Mouse (Mus musculus) MEL (cell line): ENCODE data around the gene Alad. TPM values are rescaled to one million over a fixed set of nuclear protein-coding genes. Genes with fewer than 3 reads are reported as not detected.

ENCODE experiments used
- DNase-seq: peaks from one replicate; pipeline ENCODE4 v3.0.0; 2011; ENCODE audit warnings: low read depth, low spot score
- H3K27ac ChIP-seq: 2 replicates; pipeline ENCODE4 v1.5.1; 2012; ENCODE audit warnings: low read depth, mild to moderate bottlenecking, control low read depth, low read length, moderate library complexity; ENCODE audit not compliant: control insufficient read depth
- H3K27me3 ChIP-seq, 2 experiments: fragments of 150-350 bp in 1 of 2; sonication (generic) in 1 of 2; 2 replicates each; pipeline ENCODE4 v1.6.1; 2012; ENCODE audit warnings: low read length in 2 of 2, mild to moderate bottlenecking in 2 of 2, improper control_type of control experiment in 1 of 2, moderate library complexity in 1 of 2; ENCODE audit not compliant: insufficient read depth in 2 of 2, control insufficient read depth in 1 of 2
- H3K36me3 ChIP-seq, 2 experiments: 2 replicates each; pipeline ENCODE4 v1.6.1; 2012 to 2014; ENCODE audit warnings: low read length in 2 of 2, improper control_type of control experiment in 1 of 2, inconsistent platforms in 1 of 2, mild to moderate bottlenecking in 1 of 2; ENCODE audit not compliant: insufficient read depth in 2 of 2, control insufficient read depth in 1 of 2
- H3K4me1 ChIP-seq, 2 experiments: fragments of 150-350 bp in 1 of 2; sonication (generic) in 1 of 2; 2 replicates each; pipeline ENCODE4 v1.6.1; 2012; ENCODE audit warnings: low read length in 2 of 2, improper control_type of control experiment in 1 of 2, mild to moderate bottlenecking in 1 of 2; ENCODE audit not compliant: insufficient read depth in 2 of 2, control insufficient read depth in 1 of 2
- H3K4me3 ChIP-seq, 2 experiments: fragments of 150-350 bp in 1 of 2; sonication (generic) in 1 of 2; 2 replicates each; pipeline ENCODE4 v1.5.1; 2012; ENCODE audit warnings: low read depth in 2 of 2, low read length in 2 of 2, mild to moderate bottlenecking in 2 of 2, moderate library complexity in 2 of 2, control low read depth in 1 of 2, improper control_type of control experiment in 1 of 2; ENCODE audit not compliant: control insufficient read depth in 1 of 2, insufficient read depth in 1 of 2
- H3K79me2 ChIP-seq: 2 replicates; pipeline ENCODE4 v1.6.1; 2012; ENCODE audit warnings: mild to moderate bottlenecking, low read length, moderate library complexity; ENCODE audit not compliant: control insufficient read depth, poor library complexity, insufficient read depth
- H3K9ac ChIP-seq: 2 replicates; pipeline ENCODE4 v1.6.1; 2012; ENCODE audit warnings: low read depth, mild to moderate bottlenecking, control low read depth, low read length, moderate library complexity; ENCODE audit not compliant: control insufficient read depth, poor library complexity, severe bottlenecking
- H3K9me3 ChIP-seq: fragments of 150-350 bp; sonication (generic); replicated peaks from 2 replicates; pipeline ENCODE4 v1.6.1; 2012; ENCODE audit warnings: mild to moderate bottlenecking, low read length, improper control_type of control experiment, moderate library complexity; ENCODE audit not compliant: insufficient read depth
- ETS1 ChIP-seq: IDR thresholded peaks from 2 replicates; pipeline ENCODE4 v1.6.1; 2012; ENCODE audit warnings: low read depth, mild to moderate bottlenecking, inconsistent platforms, low read length, improper control_type of control experiment, moderate library complexity
- GATA1 ChIP-seq: IDR thresholded peaks from 2 replicates; pipeline ENCODE4 v1.6.1; 2011; ENCODE audit warnings: low read depth, low read length, improper control_type of control experiment
- HCFC1 ChIP-seq: IDR thresholded peaks from 2 replicates; pipeline ENCODE4 v1.6.1; 2012; ENCODE audit warnings: low read depth, mild to moderate bottlenecking, inconsistent platforms, low read length, improper control_type of control experiment, moderate library complexity
- MAZ ChIP-seq: IDR thresholded peaks from 2 replicates; pipeline ENCODE4 v1.6.1; 2012; ENCODE audit warnings: low read depth, mild to moderate bottlenecking, inconsistent platforms, low read length, improper control_type of control experiment
- MYB ChIP-seq: IDR thresholded peaks from 2 replicates; pipeline ENCODE4 v1.6.1; 2011; ENCODE audit warnings: mild to moderate bottlenecking, low read depth, low read length, improper control_type of control experiment
- POLR2AphosphoS5 ChIP-seq: IDR thresholded peaks from 2 replicates; pipeline ENCODE4 v1.6.1; 2012; ENCODE audit warnings: low read depth, borderline replicate concordance, mild to moderate bottlenecking, inconsistent platforms, low read length, moderate library complexity, mixed read lengths
- SIN3A ChIP-seq: IDR thresholded peaks from 2 replicates; pipeline ENCODE4 v1.6.1; 2012; ENCODE audit warnings: low read length, improper control_type of control experiment, inconsistent platforms
- USF2 ChIP-seq, 2 experiments: IDR thresholded peaks; 2 replicates each; pipeline ENCODE4 v1.6.1; 2011 to 2012; ENCODE audit warnings: improper control_type of control experiment in 2 of 2, low read length in 2 of 2, borderline replicate concordance in 1 of 2, inconsistent platforms in 1 of 2, low read depth in 1 of 2, mild to moderate bottlenecking in 1 of 2; ENCODE audit not compliant: insufficient read depth in 1 of 2
- ZMIZ1 ChIP-seq: IDR thresholded peaks from 2 replicates; pipeline ENCODE4 v1.6.1; 2012; ENCODE audit warnings: low read depth, mild to moderate bottlenecking, inconsistent platforms, low read length, improper control_type of control experiment, moderate library complexity
- polyA plus RNA-seq, 2 experiments: library from polyadenylated mRNA; stranded (reverse) in 1 of 2; unstranded in 1 of 2; fragments of >175 nt in 1 of 2; fragments of >200 nt in 1 of 2; gene quantifications; 2 replicates each; pipeline versions ENCODE4 v1.2.1 to v1.2.4; 2012; ENCODE audit warnings: low replicate concordance in 2 of 2, low read depth in 1 of 2; ENCODE audit not compliant: insufficient read length in 2 of 2, insufficient read depth in 1 of 2, missing spikeins in 1 of 2
- total RNA-seq: library from RNA; depleted of rRNA; stranded (reverse); fragments of 300-350 nt; gene quantifications from 2 replicates; pipeline ENCODE4 v1.2.3, GENCODE M21; 2012

The Alad gene
- total and polyA plus RNA-seq, 3 experiments: 213 to 386 TPM; not detected in 1

DNA sequence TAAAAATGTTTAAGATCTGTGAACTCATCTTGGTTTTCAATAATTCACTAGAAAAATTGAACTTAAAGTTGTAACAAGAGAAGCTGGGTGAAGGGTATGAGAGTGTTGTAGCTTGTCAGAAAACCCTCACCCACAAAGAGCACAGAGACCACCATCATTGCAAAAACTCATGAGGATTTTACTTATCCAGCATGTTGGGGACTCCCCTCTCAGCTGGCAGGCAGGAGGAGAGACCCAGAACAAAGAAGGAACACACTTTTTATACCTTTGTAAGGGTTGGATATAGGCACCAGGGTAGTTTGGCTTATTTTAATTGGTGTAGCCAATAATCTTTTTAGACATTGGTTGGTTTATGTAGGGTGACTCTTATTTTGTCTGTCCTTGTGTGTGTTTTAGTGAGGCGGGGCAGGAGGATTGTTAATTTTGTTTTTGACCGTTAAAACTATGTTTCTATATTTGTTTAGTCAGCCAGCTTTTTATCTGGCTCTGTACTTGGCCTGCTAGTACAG lies 1.2 kb upstream of the Alad start:
- peaks cover 41 to 50% of the 10 kb centered on the region in 2 experiments for H3K4me1 ChIP-seq
- no peaks in the 10 kb centered on the region for H3K9me3 ChIP-seq

DNA sequence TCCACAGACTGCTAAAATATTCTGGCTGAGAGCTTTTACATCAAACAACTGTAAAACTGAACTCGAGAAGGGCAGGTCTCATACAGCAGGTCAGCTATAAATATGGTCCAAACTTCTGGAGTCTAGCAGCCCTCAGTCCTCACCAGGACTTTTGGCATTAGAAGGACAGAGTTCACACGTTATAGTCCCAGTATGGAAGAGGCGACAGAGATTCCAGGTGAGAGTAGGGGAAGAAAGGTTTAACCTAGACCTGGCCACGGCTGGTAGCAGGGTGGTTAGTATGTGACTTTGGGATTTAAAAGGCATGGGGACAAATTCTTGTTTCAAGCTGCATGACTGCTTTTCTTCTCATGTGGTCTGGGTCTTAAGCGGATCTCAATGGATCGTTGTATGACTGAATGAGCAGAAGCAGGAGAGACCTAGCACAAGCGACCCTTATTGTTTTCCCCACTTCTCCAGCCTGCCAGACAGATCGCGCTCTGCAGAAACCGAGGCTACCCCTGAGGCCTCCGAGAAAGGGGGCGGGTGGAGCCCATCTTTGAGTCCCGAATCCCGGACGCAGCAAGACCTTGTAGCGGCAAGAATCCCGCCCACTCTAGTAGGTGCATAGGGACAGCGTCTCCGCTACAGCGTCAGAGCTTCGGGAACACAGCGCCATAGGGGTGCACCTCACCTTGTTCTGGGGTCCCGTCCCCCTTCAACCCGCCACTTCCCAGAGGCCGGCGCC lies 433 bp downstream of the Alad start:
- peaks cover 37% of the 10 kb centered on the region for H3K79me2 ChIP-seq
- peak; percentile 65; the same call in 1 of the 2 replicates for TF ChIP-seq POLR2AphosphoS5
- TF ChIP-seq MYB: no peak
- no peaks in the 10 kb centered on the region for H3K27me3 ChIP-seq
- DNase-seq: peak; percentile 95
- peak overlapping the region; percentile 74 to 83 for H3K4me3 ChIP-seq
- H3K36me3 ChIP-seq: peaks cover 0 to 65% of the 10 kb centered on the region in 2 experiments; a peak in 2 of 4 replicates
- peaks cover 51 to 61% of the 10 kb centered on the region in 2 experiments for H3K4me1 ChIP-seq
- H3K27ac ChIP-seq: peak overlapping the region; percentile 80
- no peaks in the 10 kb centered on the region for H3K9me3 ChIP-seq
- H3K9ac ChIP-seq: peak overlapping the region; percentile 92

More for the DNA sequence above, 1.2 kb upstream of the Alad start:
- DNase-seq: peak; percentile 91
- Histone ChIP-seq H3K9ac (peak overlapping the region; percentile 92), H3K27me3 (no peaks in the 10 kb centered on the region), H3K36me3 (peaks cover 0 to 56% of the 10 kb centered on the region in 2 experiments; a peak in 2 of 4 replicates), H3K4me3 (peak overlapping the region; percentile 74 to 83)
- TF ChIP-seq MAZ (no peak), SIN3A (no peak), POLR2AphosphoS5 (peak; percentile 96; the same call in 1 of the 2 replicates)
- TF ChIP-seq, all 39 proteins: peak for 1
- Histone ChIP-seq H3K27ac (peak overlapping the region; percentile 80), H3K79me2 (peaks cover 41% of the 10 kb centered on the region)

DNA sequence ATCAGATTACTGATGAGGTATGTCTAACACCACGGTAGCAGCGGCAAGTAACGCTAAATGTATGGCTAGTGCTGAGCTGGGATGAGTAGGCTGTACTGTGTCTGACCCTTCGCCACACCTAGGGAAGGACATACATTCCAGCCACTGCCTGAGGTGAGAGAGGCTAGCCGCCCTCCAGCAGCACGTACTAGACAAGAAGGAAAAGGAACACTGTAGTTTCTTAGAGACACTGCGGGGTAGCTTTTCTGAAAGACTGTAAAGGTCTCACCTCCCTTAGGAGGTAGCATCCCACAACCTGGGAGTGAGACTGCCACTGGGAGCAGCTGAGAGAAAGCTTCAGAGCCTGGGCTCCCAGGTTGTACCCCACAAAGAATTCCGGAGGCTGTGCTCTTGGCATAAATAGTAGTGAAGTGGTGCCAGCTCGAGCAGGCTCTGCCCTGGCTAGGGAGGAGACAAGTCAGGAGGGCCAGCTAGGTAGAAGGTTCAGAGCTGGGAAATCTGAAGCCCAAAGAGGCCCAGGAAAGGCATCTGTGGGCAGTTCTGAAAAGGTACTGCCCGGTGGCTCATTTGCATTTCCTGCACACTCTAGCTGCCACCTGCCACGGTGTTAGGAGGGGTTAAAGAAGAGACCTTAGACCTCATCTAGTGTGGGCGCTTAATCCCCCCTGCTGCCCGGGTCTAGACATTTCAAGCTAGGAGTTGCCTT lies 1.1 kb downstream of the Alad start:
- H3K36me3 ChIP-seq: peaks cover 0 to 60% of the 10 kb centered on the region in 2 experiments; a peak in 2 of 4 replicates
- H3K4me1 ChIP-seq: peaks cover 51 to 56% of the 10 kb centered on the region in 2 experiments
- DNase-seq: peak; percentile 74
- H3K27ac ChIP-seq: peak overlapping the region; percentile 80
- peaks cover 31% of the 10 kb centered on the region for H3K79me2 ChIP-seq
- H3K27me3 ChIP-seq: no peaks in the 10 kb centered on the region
- H3K4me3 ChIP-seq: peak overlapping the region; percentile 74 to 83
- TF ChIP-seq MAZ (no peak), ETS1 (no peak), ZMIZ1 (no peak), POLR2AphosphoS5 (no peak), USF2 (IDR thresholded peaks at IDR 0.05; ENCODE audit: borderline replicate concordance in 1 of 2, insufficient read depth in 1 of 2, low read depth in 1 of 2, low read length in 2 of 2) (no peak), HCFC1 (no peak), GATA1 (no peak)
- H3K9me3 ChIP-seq: no peaks in the 10 kb centered on the region
- peak overlapping the region; percentile 92 for H3K9ac ChIP-seq
